Mouse (Mus musculus) hindbrain, embryonic 14.5 days (tissue): ENCODE measurements at regions not wholly inside any gene's neighbourhood (a gene's known extent, or its start where the extent isn't known, plus 50 kb on each side); places are given as distances from the start of the nearest gene placed in this dataset.

ENCODE experiments used
- ATAC-seq: fragments of 200-750 bp; cut with Nextera tagmentation; 2 replicates; pipeline ENCODE4 v1.8.0; 2017; ENCODE audit warnings: moderate number of reproducible peaks, mild to moderate bottlenecking, moderate TSS enrichment, moderate library complexity; ENCODE audit not compliant: low FRiP score
- DNase-seq: peaks from one replicate; pipeline ENCODE4 v3.0.0-alpha.2; 2015; ENCODE audit warnings: low spot score
- H3K27ac ChIP-seq: fragments of 300-500 bp; sonication (generic); 2 replicates; pipeline ENCODE4 v1.5.1; 2014; ENCODE audit warnings: mild to moderate bottlenecking, moderate library complexity
- H3K27me3 ChIP-seq: fragments of 300-500 bp; sonication (generic); 2 replicates; pipeline ENCODE4 v1.6.1; 2014; ENCODE audit warnings: mild to moderate bottlenecking, low read length, mixed read lengths; ENCODE audit not compliant: control insufficient read depth, insufficient read depth
- H3K36me3 ChIP-seq: fragments of 300-500 bp; sonication (generic); replicated peaks from 2 replicates; pipeline ENCODE4 v1.6.1; 2014; ENCODE audit not compliant: control insufficient read depth, insufficient read depth
- H3K4me1 ChIP-seq: fragments of 300-500 bp; sonication (generic); replicated peaks from 2 replicates; pipeline ENCODE4 v1.6.1; 2014; ENCODE audit warnings: antibody characterized with exemption, low read length, mixed read lengths; ENCODE audit not compliant: control insufficient read depth, insufficient read depth
- H3K4me2 ChIP-seq: fragments of 300-500 bp; sonication (generic); replicated peaks from 2 replicates; pipeline ENCODE4 v1.6.1; 2014; ENCODE audit warnings: mild to moderate bottlenecking, moderate library complexity
- H3K4me3 ChIP-seq: fragments of 300-500 bp; sonication (generic); replicated peaks from 2 replicates; pipeline ENCODE4 v1.5.1; 2014; ENCODE audit warnings: mild to moderate bottlenecking, low read length
- H3K9ac ChIP-seq: fragments of 300-500 bp; sonication (generic); 2 replicates; pipeline ENCODE4 v1.6.1; 2014
- H3K9me3 ChIP-seq: fragments of 300-500 bp; sonication (generic); 2 replicates; pipeline ENCODE4 v1.6.1; 2016; ENCODE audit warnings: low read length; ENCODE audit not compliant: control insufficient read depth
- WGBS: fragments of 180-500 bp; shearing (Covaris S2); extraction: QIAGEN DNeasy Blood & Tissue Kit; methylation state at CpG from one replicate; pipeline ENCODE4 v1.1.7; 2014; 5-methylcytosine and 5-hydroxymethylcytosine counted together

DNA sequence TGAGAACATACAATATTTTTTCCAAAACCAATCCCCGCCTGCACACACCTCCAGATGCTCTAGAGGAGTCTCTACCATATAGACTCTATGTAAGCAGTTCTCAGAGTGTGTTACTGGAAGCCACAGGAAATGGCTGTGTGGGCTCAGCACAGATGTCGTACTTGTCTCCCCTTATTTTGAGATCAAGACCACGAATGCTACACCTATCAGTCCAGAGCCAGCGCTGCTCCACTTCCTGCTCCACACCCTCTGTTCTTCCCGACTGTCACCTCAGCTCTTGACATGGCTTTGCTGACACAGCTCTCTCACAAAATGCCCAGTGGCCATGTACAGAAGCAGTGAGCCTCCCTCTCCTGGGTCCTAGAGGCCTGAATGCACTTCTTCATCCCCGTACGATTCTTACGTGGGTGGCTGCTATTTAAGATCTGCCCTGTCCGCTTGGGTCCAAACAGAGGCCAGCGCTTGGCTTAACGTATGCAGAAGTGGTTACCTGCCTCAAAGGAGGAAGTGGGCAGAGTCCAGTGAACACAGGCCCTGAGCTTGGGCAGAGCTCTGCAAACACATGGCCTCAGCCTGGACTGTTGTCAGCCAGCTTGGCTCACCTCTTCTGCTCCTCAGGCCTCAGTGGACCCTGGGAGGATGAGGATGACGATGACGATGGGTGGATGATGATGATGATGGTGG is 80.5 kb upstream of the Msx2 start:
- DNase-seq (no peak), ATAC-seq (no peak)
- Histone ChIP-seq H3K4me1 (peaks cover 11% of the 10 kb centered on the region), H3K36me3 (no peaks in the 10 kb centered on the region), H3K9me3 (no peaks in the 10 kb centered on the region), H3K9ac (no peak overlapping the region), H3K27ac (no peak overlapping the region), H3K27me3 (peaks cover 19% of the 10 kb centered on the region), H3K4me3 (no peak overlapping the region), H3K4me2 (no peak overlapping the region)
- 71% methylated on average over 13 of the region's 13 CpGs for WGBS

DNA sequence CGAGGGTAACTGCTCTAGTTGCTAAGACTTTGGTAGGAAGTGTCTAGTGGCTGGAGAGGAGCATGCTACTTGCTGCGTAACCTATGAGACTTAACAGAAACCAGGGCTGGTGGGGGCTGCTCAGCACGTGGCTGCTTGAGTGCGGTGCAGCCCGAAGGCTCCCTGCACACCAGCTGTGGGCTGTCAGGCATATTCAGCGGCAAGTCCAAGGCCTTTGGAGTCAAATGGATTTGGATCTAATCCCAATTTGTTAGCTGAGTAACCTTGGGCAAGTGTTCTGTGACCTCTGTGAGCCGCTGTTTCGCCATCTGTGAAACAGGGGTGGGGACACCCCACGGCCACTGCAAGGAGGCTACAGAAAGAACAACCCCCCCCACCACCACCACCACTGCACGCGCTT is 75.5 kb upstream of the Msx2 start:
- ATAC-seq (no peak), DNase-seq (no peak)
- H3K4me2 ChIP-seq, result no peak overlapping the region
- H3K9me3 ChIP-seq, result no peaks in the 10 kb centered on the region
- H3K4me1 ChIP-seq, result no peaks in the 10 kb centered on the region
- H3K9ac ChIP-seq, result no peak overlapping the region
- no peak overlapping the region for H3K27ac ChIP-seq
- WGBS, result 72% methylated on average over 11 of the region's 11 CpGs
- H3K27me3 ChIP-seq, result peaks cover 14% of the 10 kb centered on the region
- H3K36me3 ChIP-seq, result no peaks in the 10 kb centered on the region
- H3K4me3 ChIP-seq, result no peak overlapping the region

DNA sequence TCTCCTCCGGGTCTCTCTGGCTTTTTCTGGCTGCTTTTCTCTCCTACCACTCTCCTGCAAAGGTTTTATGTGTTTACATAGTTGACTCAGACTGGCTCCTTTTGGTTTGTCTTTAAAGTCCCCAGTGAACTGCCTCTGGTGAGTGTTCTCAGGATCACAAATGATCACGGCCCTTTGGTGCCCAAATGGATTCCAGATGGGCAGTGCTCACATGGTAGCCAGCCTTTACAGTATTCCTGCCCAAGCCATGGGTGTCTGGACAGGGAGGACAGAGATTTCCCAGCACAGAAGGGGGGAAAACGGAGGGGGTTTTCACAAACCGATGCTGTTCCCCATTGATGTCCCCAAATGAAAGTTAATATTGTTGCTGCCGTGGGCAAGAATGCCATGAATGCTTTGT is 70.4 kb upstream of the Msx2 start:
- no peaks in the 10 kb centered on the region for H3K36me3 ChIP-seq
- WGBS, result 85% methylated on average over 5 of the region's 5 CpGs
- no peaks in the 10 kb centered on the region for H3K27me3 ChIP-seq
- H3K4me3 ChIP-seq, result no peak overlapping the region
- no peaks in the 10 kb centered on the region for H3K9me3 ChIP-seq
- H3K4me2 ChIP-seq, result no peak overlapping the region
- no peak for ATAC-seq
- H3K4me1 ChIP-seq, result no peaks in the 10 kb centered on the region
- H3K9ac ChIP-seq, result no peak overlapping the region
- no peak for DNase-seq
- H3K27ac ChIP-seq, result no peak overlapping the region

DNA sequence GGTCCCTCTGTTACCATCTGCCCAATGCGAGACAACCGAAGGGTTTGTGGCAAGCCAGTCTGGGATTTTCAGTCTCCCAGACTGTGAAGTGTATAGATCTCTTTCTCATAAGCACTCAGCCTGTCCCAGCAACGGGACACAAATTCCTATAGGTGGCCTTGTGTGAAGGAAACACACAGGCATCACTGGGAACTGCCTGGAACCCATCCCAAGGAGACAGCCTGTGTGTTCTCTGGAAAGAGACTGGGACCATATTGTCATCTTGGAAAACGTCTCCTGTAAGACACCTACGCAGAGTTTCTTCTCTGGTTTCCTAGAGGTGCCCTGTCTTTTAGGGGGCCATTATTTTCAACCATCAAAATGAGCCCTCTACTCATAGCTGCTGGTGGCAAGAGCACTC is 66.9 kb upstream of the Msx2 start:
- H3K27ac ChIP-seq, result no peak overlapping the region
- H3K36me3 ChIP-seq, result no peaks in the 10 kb centered on the region
- DNase-seq (no peak), ATAC-seq (no peak)
- no peak overlapping the region for H3K9ac ChIP-seq
- no peaks in the 10 kb centered on the region for H3K4me1 ChIP-seq
- no peaks in the 10 kb centered on the region for H3K27me3 ChIP-seq
- no peaks in the 10 kb centered on the region for H3K9me3 ChIP-seq
- H3K4me3 ChIP-seq, result no peak overlapping the region
- H3K4me2 ChIP-seq, result no peak overlapping the region
- WGBS, result 86% methylated on average over 5 of the region's 5 CpGs

DNA sequence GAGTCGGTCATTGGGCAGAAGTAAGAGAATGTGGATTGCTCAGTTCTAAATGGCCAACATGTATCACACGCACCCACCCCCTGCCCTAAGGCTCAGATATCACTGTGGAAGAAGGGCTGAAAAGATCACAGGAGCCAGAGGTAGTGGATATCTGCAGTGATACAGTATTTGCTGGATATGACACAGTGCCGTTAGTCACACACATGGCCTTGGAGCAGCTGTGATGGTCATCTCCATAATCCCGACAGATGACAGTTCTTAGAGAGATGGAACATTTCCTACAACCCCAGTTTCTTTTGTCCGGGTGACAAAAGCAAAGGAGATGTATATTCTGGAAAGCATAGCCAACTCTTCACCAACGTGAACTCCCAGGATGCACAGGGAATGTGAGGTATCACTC is 65.1 kb upstream of the Msx2 start:
- H3K9ac ChIP-seq, result no peak overlapping the region
- ATAC-seq (no peak), DNase-seq (no peak)
- H3K27me3 ChIP-seq, result no peaks in the 10 kb centered on the region
- no peaks in the 10 kb centered on the region for H3K9me3 ChIP-seq
- WGBS, result 91% methylated on average over 6 of the region's 6 CpGs
- no peaks in the 10 kb centered on the region for H3K4me1 ChIP-seq
- no peak overlapping the region for H3K4me3 ChIP-seq
- H3K27ac ChIP-seq, result no peak overlapping the region
- no peak overlapping the region for H3K4me2 ChIP-seq
- H3K36me3 ChIP-seq, result no peaks in the 10 kb centered on the region

DNA sequence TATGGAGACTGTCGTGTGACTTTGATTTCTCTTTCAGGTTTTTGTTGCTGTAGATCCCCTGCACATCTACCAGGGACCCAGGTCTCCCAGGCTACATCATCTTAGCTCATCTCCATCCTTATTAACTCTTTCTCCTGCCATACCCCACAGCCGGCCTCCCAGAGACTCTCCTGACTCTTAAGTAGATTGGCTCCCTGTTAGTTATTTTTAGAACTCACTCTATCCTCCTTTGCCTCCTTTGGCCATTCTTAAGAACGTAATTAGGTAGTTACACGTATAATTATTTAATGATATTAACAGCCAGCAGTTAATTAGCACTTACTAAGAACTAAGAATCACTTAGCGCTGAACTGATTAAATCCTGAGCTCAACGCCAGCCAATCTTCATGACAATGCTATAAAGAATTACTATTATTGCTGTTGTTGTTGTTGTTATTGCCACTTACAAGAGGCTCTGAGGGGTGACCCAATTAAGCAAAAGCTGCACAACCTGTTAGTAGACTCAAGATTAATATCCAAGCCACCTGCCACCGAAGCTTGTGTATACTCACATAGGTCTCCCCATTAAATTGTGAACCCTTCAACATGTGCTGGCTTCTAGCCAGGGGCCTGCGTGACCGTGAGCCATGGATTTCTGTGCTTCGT is 63.0 kb upstream of the Msx2 start:
- H3K27me3 ChIP-seq, result no peaks in the 10 kb centered on the region
- DNase-seq (no peak), ATAC-seq (no peak)
- no peak overlapping the region for H3K9ac ChIP-seq
- no peaks in the 10 kb centered on the region for H3K4me1 ChIP-seq
- no peak overlapping the region for H3K27ac ChIP-seq
- H3K36me3 ChIP-seq, result no peaks in the 10 kb centered on the region
- no peak overlapping the region for H3K4me3 ChIP-seq
- H3K9me3 ChIP-seq, result no peaks in the 10 kb centered on the region
- no peak overlapping the region for H3K4me2 ChIP-seq
- 84% methylated on average over 10 of the region's 10 CpGs for WGBS

DNA sequence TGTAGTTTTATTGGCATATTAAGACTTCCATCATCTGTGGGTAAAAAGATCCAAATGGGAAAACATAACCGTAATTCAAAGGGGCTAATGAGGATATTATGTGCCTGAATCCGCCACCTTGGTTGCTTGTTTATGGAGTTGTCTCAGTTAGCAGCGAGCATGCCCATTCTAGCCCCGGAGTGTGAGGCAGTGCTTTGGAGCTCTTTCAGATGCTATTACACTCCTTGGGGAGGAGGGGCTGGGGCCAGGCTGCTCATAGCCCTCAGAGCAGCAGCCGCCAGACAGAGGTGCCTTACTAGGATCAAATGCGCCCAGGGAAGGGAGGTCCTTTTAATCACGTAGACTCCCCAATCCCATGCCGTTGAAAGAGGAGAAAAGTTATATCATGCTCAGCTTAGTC is 60.9 kb upstream of the Msx2 start:
- ATAC-seq (no peak), DNase-seq (no peak)
- 59% methylated on average over 8 of the region's 8 CpGs for WGBS
- Histone ChIP-seq H3K4me1 (no peaks in the 10 kb centered on the region), H3K4me2 (no peak overlapping the region), H3K9me3 (no peaks in the 10 kb centered on the region), H3K9ac (no peak overlapping the region), H3K4me3 (no peak overlapping the region), H3K27me3 (no peaks in the 10 kb centered on the region), H3K27ac (no peak overlapping the region), H3K36me3 (no peaks in the 10 kb centered on the region)

DNA sequence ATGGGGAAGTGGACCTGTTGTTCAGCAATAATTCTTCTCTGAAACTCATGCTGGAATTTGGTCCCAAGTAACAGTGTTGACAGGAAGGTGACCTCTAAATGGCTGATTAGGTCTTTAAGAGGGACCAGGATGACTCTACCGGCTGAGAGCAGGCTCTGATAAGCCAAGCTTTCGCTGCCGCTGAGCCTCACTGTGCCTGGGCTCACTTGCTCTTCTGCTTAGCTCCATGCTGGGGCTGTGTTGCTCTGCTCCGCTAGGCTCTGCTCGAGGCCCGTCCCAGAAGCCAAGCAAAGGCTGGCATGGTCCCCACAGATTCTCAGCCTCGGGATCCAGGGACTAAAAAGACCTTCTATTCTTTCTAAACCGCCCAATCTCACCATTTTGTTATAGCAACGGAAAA is 54.0 kb upstream of the Msx2 start:
- no peaks in the 10 kb centered on the region for H3K9me3 ChIP-seq
- H3K27ac ChIP-seq, result no peak overlapping the region
- H3K4me2 ChIP-seq, result no peak overlapping the region
- ATAC-seq, result no peak
- WGBS, result 88% methylated on average over 9 of the region's 9 CpGs
- no peak for DNase-seq
- no peaks in the 10 kb centered on the region for H3K36me3 ChIP-seq
- no peak overlapping the region for H3K9ac ChIP-seq
- H3K27me3 ChIP-seq, result no peaks in the 10 kb centered on the region
- no peak overlapping the region for H3K4me3 ChIP-seq
- H3K4me1 ChIP-seq, result no peaks in the 10 kb centered on the region

DNA sequence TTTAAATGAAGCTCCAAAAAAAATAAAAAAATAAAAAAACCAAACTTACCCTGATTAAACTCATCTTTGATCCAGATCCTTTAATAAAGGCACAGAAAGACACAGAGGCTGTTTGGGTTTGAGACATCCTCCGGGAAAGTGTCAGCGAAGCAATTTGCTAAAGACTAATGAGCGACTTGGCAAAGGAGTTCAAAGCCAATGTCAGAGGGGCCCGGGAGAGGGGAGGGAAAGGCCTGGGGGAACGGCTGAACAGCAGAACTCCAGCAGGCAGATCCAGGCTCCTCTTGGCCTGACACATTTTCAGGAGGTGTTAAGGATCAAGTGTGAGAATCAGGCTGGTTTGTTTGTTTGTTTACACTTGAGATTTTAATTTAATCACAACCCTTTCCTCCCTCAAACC is 49.9 kb upstream of the Msx2 start:
- Histone ChIP-seq H3K27ac (no peak overlapping the region), H3K9me3 (no peaks in the 10 kb centered on the region), H3K4me1 (peaks cover 20% of the 10 kb centered on the region), H3K27me3 (no peaks in the 10 kb centered on the region), H3K4me2 (no peak overlapping the region), H3K9ac (no peak overlapping the region), H3K4me3 (no peak overlapping the region), H3K36me3 (no peaks in the 10 kb centered on the region)
- DNase-seq (no peak), ATAC-seq (no peak)
- 33% methylated on average over 5 of the region's 5 CpGs for WGBS
